Mouse (Mus musculus) MEL (cell line): ENCODE data around the gene Vwa3b. TPM values are rescaled to one million over a fixed set of nuclear protein-coding genes. Genes with fewer than 3 reads are reported as not detected.

Experiments used
- DNase-seq: peaks from one replicate; pipeline ENCODE4 v3.0.0; 2011; ENCODE audit warnings: low read depth, low spot score
- H3K27ac ChIP-seq: 2 replicates; pipeline ENCODE4 v1.5.1; 2012; ENCODE audit warnings: low read depth, mild to moderate bottlenecking, control low read depth, low read length, moderate library complexity; ENCODE audit not compliant: control insufficient read depth
- H3K27me3 ChIP-seq, 2 experiments: fragments of 150-350 bp in 1 of 2; sonication (generic) in 1 of 2; 2 replicates each; pipeline ENCODE4 v1.6.1; 2012; ENCODE audit warnings: low read length in 2 of 2, mild to moderate bottlenecking in 2 of 2, improper control_type of control experiment in 1 of 2, moderate library complexity in 1 of 2; ENCODE audit not compliant: insufficient read depth in 2 of 2, control insufficient read depth in 1 of 2
- H3K36me3 ChIP-seq, 2 experiments: 2 replicates each; pipeline ENCODE4 v1.6.1; 2012 to 2014; ENCODE audit warnings: low read length in 2 of 2, improper control_type of control experiment in 1 of 2, inconsistent platforms in 1 of 2, mild to moderate bottlenecking in 1 of 2; ENCODE audit not compliant: insufficient read depth in 2 of 2, control insufficient read depth in 1 of 2
- H3K4me1 ChIP-seq, 2 experiments: fragments of 150-350 bp in 1 of 2; sonication (generic) in 1 of 2; 2 replicates each; pipeline ENCODE4 v1.6.1; 2012; ENCODE audit warnings: low read length in 2 of 2, improper control_type of control experiment in 1 of 2, mild to moderate bottlenecking in 1 of 2; ENCODE audit not compliant: insufficient read depth in 2 of 2, control insufficient read depth in 1 of 2
- H3K4me3 ChIP-seq, 2 experiments: fragments of 150-350 bp in 1 of 2; sonication (generic) in 1 of 2; 2 replicates each; pipeline ENCODE4 v1.5.1; 2012; ENCODE audit warnings: low read depth in 2 of 2, low read length in 2 of 2, mild to moderate bottlenecking in 2 of 2, moderate library complexity in 2 of 2, control low read depth in 1 of 2, improper control_type of control experiment in 1 of 2; ENCODE audit not compliant: control insufficient read depth in 1 of 2, insufficient read depth in 1 of 2
- H3K79me2 ChIP-seq: 2 replicates; pipeline ENCODE4 v1.6.1; 2012; ENCODE audit warnings: mild to moderate bottlenecking, low read length, moderate library complexity; ENCODE audit not compliant: control insufficient read depth, poor library complexity, insufficient read depth
- H3K9ac ChIP-seq: 2 replicates; pipeline ENCODE4 v1.6.1; 2012; ENCODE audit warnings: low read depth, mild to moderate bottlenecking, control low read depth, low read length, moderate library complexity; ENCODE audit not compliant: control insufficient read depth, poor library complexity, severe bottlenecking
- H3K9me3 ChIP-seq: fragments of 150-350 bp; sonication (generic); replicated peaks from 2 replicates; pipeline ENCODE4 v1.6.1; 2012; ENCODE audit warnings: mild to moderate bottlenecking, low read length, improper control_type of control experiment, moderate library complexity; ENCODE audit not compliant: insufficient read depth
- BHLHE40 ChIP-seq: IDR thresholded peaks from 2 replicates; pipeline ENCODE4 v1.6.1; 2012; ENCODE audit warnings: low read depth, mild to moderate bottlenecking, inconsistent platforms, low read length, improper control_type of control experiment, borderline replicate concordance
- ELF1 ChIP-seq: IDR thresholded peaks from 2 replicates; pipeline ENCODE4 v1.6.1; 2014; ENCODE audit warnings: low read depth, mild to moderate bottlenecking, inconsistent platforms, low read length, improper control_type of control experiment, moderate library complexity
- EP300 ChIP-seq, 2 experiments: IDR thresholded peaks; 2 replicates each; pipeline ENCODE4 v1.6.1; 2011; ENCODE audit warnings: improper control_type of control experiment in 2 of 2, low read length in 2 of 2, low read depth in 1 of 2, mild to moderate bottlenecking in 1 of 2
- GATA1 ChIP-seq: IDR thresholded peaks from 2 replicates; pipeline ENCODE4 v1.6.1; 2011; ENCODE audit warnings: low read depth, low read length, improper control_type of control experiment
- MAZ ChIP-seq: IDR thresholded peaks from 2 replicates; pipeline ENCODE4 v1.6.1; 2012; ENCODE audit warnings: low read depth, mild to moderate bottlenecking, inconsistent platforms, low read length, improper control_type of control experiment
- MEF2A ChIP-seq: IDR thresholded peaks from 2 replicates; pipeline ENCODE4 v1.6.1; 2014; ENCODE audit warnings: low read depth, mild to moderate bottlenecking, inconsistent platforms, low read length, improper control_type of control experiment; ENCODE audit not compliant: poor library complexity, insufficient replicate concordance, severe bottlenecking; ENCODE audit errors: extremely low read depth
- MXI1 ChIP-seq: IDR thresholded peaks from 2 replicates; pipeline ENCODE4 v1.6.1; 2011; ENCODE audit warnings: mild to moderate bottlenecking, low read depth, low read length, improper control_type of control experiment
- MYB ChIP-seq: IDR thresholded peaks from 2 replicates; pipeline ENCODE4 v1.6.1; 2011; ENCODE audit warnings: mild to moderate bottlenecking, low read depth, low read length, improper control_type of control experiment
- MYC ChIP-seq: IDR thresholded peaks from 2 replicates; pipeline ENCODE4 v1.6.1; 2011; ENCODE audit warnings: low read depth, mild to moderate bottlenecking, low read length, improper control_type of control experiment, moderate library complexity
- POLR2A ChIP-seq, 2 experiments: IDR thresholded peaks; 2 replicates each; pipeline ENCODE4 v1.6.1; 2011 to 2012; ENCODE audit warnings: low read length in 2 of 2, mild to moderate bottlenecking in 2 of 2, control low read depth in 1 of 2, improper control_type of control experiment in 1 of 2, low read depth in 1 of 2, moderate library complexity in 1 of 2; ENCODE audit not compliant: control insufficient read depth in 1 of 2, insufficient read depth in 1 of 2, poor library complexity in 1 of 2
- POLR2AphosphoS5 ChIP-seq: IDR thresholded peaks from 2 replicates; pipeline ENCODE4 v1.6.1; 2012; ENCODE audit warnings: low read depth, borderline replicate concordance, mild to moderate bottlenecking, inconsistent platforms, low read length, moderate library complexity, mixed read lengths
- SMC3 ChIP-seq: IDR thresholded peaks from 2 replicates; pipeline ENCODE4 v1.6.1; 2011; ENCODE audit warnings: low read depth, low read length, improper control_type of control experiment
- TCF12 ChIP-seq: IDR thresholded peaks from 2 replicates; pipeline ENCODE4 v1.6.1; 2014; ENCODE audit warnings: low read depth, mild to moderate bottlenecking, inconsistent platforms, low read length, improper control_type of control experiment, moderate library complexity
- UBTF ChIP-seq: IDR thresholded peaks from 2 replicates; pipeline ENCODE4 v1.6.1; 2012; ENCODE audit warnings: low read depth, mild to moderate bottlenecking, inconsistent platforms, low read length, improper control_type of control experiment, moderate library complexity, borderline replicate concordance; ENCODE audit not compliant: insufficient read depth
- USF1 ChIP-seq: IDR thresholded peaks from 2 replicates; pipeline ENCODE4 v1.6.1; 2014; ENCODE audit warnings: low read depth, mild to moderate bottlenecking, inconsistent platforms, low read length, improper control_type of control experiment, moderate library complexity
- ZKSCAN1 ChIP-seq: IDR thresholded peaks from 2 replicates; pipeline ENCODE4 v1.6.1; 2012; ENCODE audit warnings: low read depth, mild to moderate bottlenecking, inconsistent platforms, low read length, improper control_type of control experiment, moderate library complexity
- ZNF384 ChIP-seq: IDR thresholded peaks from 2 replicates; pipeline ENCODE4 v1.6.1; 2012; ENCODE audit warnings: low read depth, mild to moderate bottlenecking, inconsistent platforms, low read length, improper control_type of control experiment
- polyA plus RNA-seq, 2 experiments: library from polyadenylated mRNA; stranded (reverse) in 1 of 2; unstranded in 1 of 2; fragments of >175 nt in 1 of 2; fragments of >200 nt in 1 of 2; gene quantifications; 2 replicates each; pipeline versions ENCODE4 v1.2.1 to v1.2.4; 2012; ENCODE audit warnings: low replicate concordance in 2 of 2, low read depth in 1 of 2; ENCODE audit not compliant: insufficient read length in 2 of 2, insufficient read depth in 1 of 2, missing spikeins in 1 of 2
- total RNA-seq: library from RNA; depleted of rRNA; stranded (reverse); fragments of 300-350 nt; gene quantifications from 2 replicates; pipeline ENCODE4 v1.2.3, GENCODE M21; 2012

Vwa3b gene
- total and polyA plus RNA-seq, 3 experiments, result not detected

GRCm38 (mm10) chr1:37024736-37025135 lies 1.7 kb upstream of the Vwa3b start:
- H3K4me1 ChIP-seq, result peaks cover under 1 to 5% of the 10 kb centered on the region in 2 experiments; a peak in 3 of 4 replicates
- no peaks in the 10 kb centered on the region for H3K79me2 ChIP-seq
- DNase-seq, result no peak
- no peak overlapping the region for H3K27ac ChIP-seq
- no peaks in the 10 kb centered on the region for H3K9me3 ChIP-seq
- no peak overlapping the region for H3K4me3 ChIP-seq
- H3K36me3 ChIP-seq, result peaks cover 0 to 6% of the 10 kb centered on the region in 2 experiments; a peak in 1 of 4 replicates
- H3K27me3 ChIP-seq, result peaks cover 3 to 5% of the 10 kb centered on the region in 2 experiments; a peak in 2 of 4 replicates
- TF ChIP-seq USF1 (peak; percentile 78), ELF1 (no peak), ZKSCAN1 (no peak), MAZ (no peak), ZNF384 (no peak)
- H3K9ac ChIP-seq, result no peak overlapping the region

DNA sequence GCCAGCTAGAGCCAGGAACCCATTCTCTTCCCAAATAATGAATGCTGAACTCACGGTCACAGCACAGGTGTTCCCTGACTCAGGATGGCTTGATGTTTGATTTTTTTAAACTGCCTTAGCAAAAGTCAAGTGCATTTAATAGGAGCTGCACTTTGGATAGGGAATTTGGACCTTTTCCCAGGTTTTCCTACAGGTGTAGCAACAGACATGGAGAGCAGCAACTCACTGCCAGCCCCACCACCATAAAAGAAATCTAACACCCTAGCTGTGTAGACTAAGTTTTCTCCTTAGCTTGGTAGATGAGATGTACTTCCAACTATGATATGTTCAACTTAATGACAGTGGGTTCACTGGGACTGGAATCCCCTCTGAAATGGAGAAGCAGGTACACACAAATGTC lies 1.0 kb upstream of the Vwa3b start:
- Histone ChIP-seq H3K27me3 (peaks cover 3 to 5% of the 10 kb centered on the region in 2 experiments; a peak in 2 of 4 replicates), H3K9me3 (no peaks in the 10 kb centered on the region), H3K9ac (no peak overlapping the region), H3K4me3 (no peak overlapping the region), H3K4me1 (peaks cover 3 to 12% of the 10 kb centered on the region in 2 experiments), H3K79me2 (no peaks in the 10 kb centered on the region), H3K27ac (no peak overlapping the region), H3K36me3 (peaks cover 0 to 12% of the 10 kb centered on the region in 2 experiments; a peak in 2 of 4 replicates)
- TF ChIP-seq MYB (no peak), ZNF384 (no peak), POLR2A (IDR thresholded peaks at IDR 0.05; ENCODE audit: control insufficient read depth in 1 of 2, insufficient read depth in 1 of 2, low read depth in 1 of 2, low read length in 2 of 2, poor library complexity in 1 of 2) (no peak), MXI1 (no peak), TCF12 (no peak), EP300 (IDR thresholded peaks at IDR 0.05; ENCODE audit: low read depth in 1 of 2, low read length in 2 of 2) (no peak), BHLHE40 (no peak), MEF2A (no peak), POLR2AphosphoS5 (no peak), GATA1 (no peak), MYC (no peak), UBTF (no peak), SMC3 (no peak), ZKSCAN1 (no peak)
- DNase-seq, result no peak
